Mouse (Mus musculus) C2C12 (cell line): ENCODE measurements around the gene Zyg11b.

Experiments used
- CEBPB ChIP-seq: IDR thresholded peaks from one replicate; pipeline ENCODE4 v1.6.1; 2011; ENCODE audit warnings: low read depth, mild to moderate bottlenecking, control low read depth, moderate library complexity
- CTCF ChIP-seq: IDR thresholded peaks from one replicate; pipeline ENCODE4 v1.5.1; 2011; ENCODE audit not compliant: control insufficient read depth, insufficient read depth, insufficient read length
- MAX ChIP-seq: IDR thresholded peaks from one replicate; pipeline ENCODE4 v1.6.1; 2011; ENCODE audit warnings: mild to moderate bottlenecking, control low read depth
- MYOD1 ChIP-seq: IDR thresholded peaks from one replicate; pipeline ENCODE4 v1.6.1; 2011; ENCODE audit warnings: low read depth; ENCODE audit not compliant: control insufficient read depth, insufficient read length
- MYOG ChIP-seq: IDR thresholded peaks from one replicate; pipeline ENCODE4 v1.6.1; 2011; ENCODE audit not compliant: control insufficient read depth, insufficient read length; ENCODE audit errors: extremely low read depth
- USF1 ChIP-seq: IDR thresholded peaks from one replicate; pipeline ENCODE4 v1.6.1; 2011; ENCODE audit warnings: low read depth, mild to moderate bottlenecking, control low read depth, moderate library complexity

DNA sequence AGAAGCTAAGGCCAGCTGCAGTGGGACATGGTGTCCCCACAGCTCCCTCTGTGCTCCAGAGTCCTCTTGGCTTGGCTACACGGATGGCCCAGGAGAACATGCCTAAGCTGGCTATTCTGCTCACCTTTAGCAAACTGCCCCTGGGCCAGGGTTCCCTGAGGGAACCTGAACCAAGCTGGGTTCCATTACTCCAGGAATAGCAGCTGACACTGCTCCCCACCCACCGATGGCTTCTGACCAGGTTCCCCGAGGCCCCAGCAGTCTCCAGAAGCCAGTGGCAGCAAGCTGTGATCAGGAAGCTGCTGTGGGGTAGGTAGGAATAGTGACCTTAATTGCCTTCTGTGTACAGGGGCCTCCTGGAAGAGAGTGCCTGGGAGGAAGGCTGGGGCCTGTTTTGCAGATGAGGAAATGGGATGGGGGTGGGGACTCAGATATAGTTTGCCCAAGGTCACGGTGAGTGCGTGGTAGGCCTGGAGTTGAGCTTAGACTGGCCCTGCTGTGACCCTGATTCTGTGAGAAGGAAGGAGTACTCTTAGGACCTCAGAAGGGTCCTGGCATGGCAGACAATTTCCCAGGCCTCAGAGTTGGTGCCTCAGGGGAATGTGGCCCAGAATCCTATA is 47.5 kb upstream of the Zyg11b start:
- TF ChIP-seq CTCF (no peak), MAX (no peak), CEBPB (no peak), MYOD1 (no peak), USF1 (no peak), MYOG (no peak)
